ENCODE assay signal across 19 mouse cellular contexts in the genomic region with DNA sequence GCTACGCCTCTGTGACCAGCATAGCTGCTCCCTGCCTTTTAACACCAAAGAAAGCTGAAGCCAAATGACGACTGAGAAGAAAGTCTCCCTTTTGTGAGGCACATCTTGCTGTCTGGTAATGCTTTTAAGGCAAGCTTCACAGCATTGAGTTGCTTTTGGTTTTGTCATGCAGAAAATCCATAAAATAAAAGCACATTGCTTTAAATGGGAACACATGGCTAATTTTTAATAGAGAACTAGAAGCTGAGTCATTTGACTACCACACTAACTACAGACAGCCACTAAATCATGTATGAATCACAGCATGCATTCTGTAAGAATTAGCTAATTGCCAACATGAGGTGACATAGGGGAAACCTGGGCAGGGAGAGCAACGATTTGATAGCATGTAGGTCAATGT.
"Had no signal": no experiment of that assay in that cellular context is flagged by ENCODE, and none has a peak within 500 bp of the region (broad histone marks: within the 10 kb centered on the region; RNA-seq: fewer than 3 reads in every experiment).

No protein-coding gene starts in this region.

- H3K36me3 ChIP-seq: lung, embryonic 15.5 days; midbrain, embryonic 13.5 days; midbrain, embryonic 15.5 days; neural tube, embryonic 12.5 days had no signal

- ATAC-seq: lung, postnatal 0 days; midbrain, embryonic 13.5 days; midbrain, embryonic 15.5 days had no signal

- H3K4me3 ChIP-seq: lung, embryonic 15.5 days; megakaryocyte, embryonic 14.5 days; midbrain, embryonic 13.5 days; midbrain, embryonic 15.5 days; neural tube, embryonic 12.5 days had no signal

- H3K27ac ChIP-seq: lung, embryonic 15.5 days; macrophage; midbrain, embryonic 13.5 days; midbrain, embryonic 15.5 days; neural tube, embryonic 12.5 days had no signal

- H3K9ac ChIP-seq: lung, embryonic 15.5 days; midbrain, embryonic 13.5 days; midbrain, embryonic 15.5 days; neural tube, embryonic 12.5 days had no signal

- H3K4me1 ChIP-seq: megakaryocyte, embryonic 14.5 days; midbrain, embryonic 13.5 days; midbrain, embryonic 15.5 days; neural tube, embryonic 12.5 days had no signal

- H3K27me3 ChIP-seq: lung, embryonic 15.5 days; megakaryocyte, embryonic 14.5 days; midbrain, embryonic 13.5 days; midbrain, embryonic 15.5 days; neural tube, embryonic 12.5 days had no signal

- H3K9me3 ChIP-seq: lung, embryonic 15.5 days; midbrain, embryonic 13.5 days; midbrain, embryonic 15.5 days; neural tube, embryonic 12.5 days had no signal

- DNase-seq: lung, adult 2 months; lung, postnatal 14 days; lung, postnatal 36 days; retina, postnatal 1 day; right cerebral cortex, adult 18-20 months; right cerebral cortex, postnatal 25 days; right cerebral cortex, postnatal 4 days; spleen, adult 18-20 months; thymus, adult 18-20 months; thymus, postnatal 14 days; thymus, postnatal 36 days had no signal

- H3K4me2 ChIP-seq: lung, embryonic 15.5 days; midbrain, embryonic 11.5 days; midbrain, embryonic 13.5 days; midbrain, embryonic 15.5 days; neural tube, embryonic 12.5 days had no signal
